Mouse (Mus musculus): Measurements from ENCODE around the gene Nuak1.

DNA sequence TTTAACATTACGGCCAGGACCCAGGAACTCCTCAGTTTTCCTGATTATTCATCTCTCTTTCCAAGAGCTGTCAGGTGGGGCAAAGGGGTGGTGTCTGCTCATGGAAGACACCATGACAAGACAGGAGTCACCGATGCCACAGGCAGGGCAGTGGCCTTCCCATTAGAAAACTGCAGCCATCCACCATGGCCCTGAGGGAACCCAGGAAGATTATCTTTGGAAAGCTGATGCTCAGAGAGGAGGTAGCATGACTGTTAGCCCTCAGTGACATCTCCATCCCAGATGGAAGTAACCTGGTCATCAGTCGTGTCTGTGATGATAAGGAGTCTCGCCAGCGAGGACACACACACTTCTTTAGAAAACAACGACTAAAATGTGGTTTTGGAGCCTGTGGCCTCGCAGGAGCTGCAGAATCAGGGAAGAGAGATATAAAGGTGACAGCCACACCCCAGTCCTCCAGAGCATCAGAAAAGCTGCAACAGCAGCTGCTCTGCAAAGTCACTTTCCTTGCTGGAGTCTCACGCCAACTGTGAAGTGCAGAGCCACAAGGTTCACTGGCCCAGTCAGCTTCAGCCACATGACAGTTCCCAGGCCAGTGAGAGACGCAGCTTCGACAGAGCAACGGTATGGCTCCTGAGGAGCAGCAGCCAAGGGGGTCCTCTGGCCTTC is 70.6 kb downstream of the Nuak1 start:
- TF ChIP-seq CTCF (IDR thresholded peaks at IDR 0.05; ENCODE audit: control insufficient read depth, insufficient read depth, low read length): no peak
- no peak for TF ChIP-seq POLR2A (IDR thresholded peaks at IDR 0.05; ENCODE audit: borderline replicate concordance, control insufficient read depth, low read depth, low read length)
